Mouse (Mus musculus) forelimb bud, embryonic 11.5 days (tissue): ENCODE results near the gene Slc3a1.

Experiments
- DNase-seq: peaks from one replicate; pipeline ENCODE4 v3.0.0-alpha.2; 2012; ENCODE audit warnings: low read depth, low spot score

The Slc3a1 gene

GRCm38 (mm10) chr17:85037855-85038254, 9.7 kb downstream of the Slc3a1 start:
- no peak for DNase-seq

- no peak for DNase-seq
These were observed 10.1 kb downstream of the Slc3a1 start for GRCm38 (mm10) chr17:85038311-85038710.

- no peak for DNase-seq
These were observed 10.6 kb downstream of the Slc3a1 start for GRCm38 (mm10) chr17:85038761-85039160.

GRCm38 (mm10) chr17:85040913-85041312, 12.7 kb downstream of the Slc3a1 start:
- DNase-seq, result no peak

GRCm38 (mm10) chr17:85042419-85042818, 14.2 kb downstream of the Slc3a1 start:
- DNase-seq, result no peak

GRCm38 (mm10) chr17:85043404-85043816, 15.2 kb downstream of the Slc3a1 start:
- DNase-seq, result no peak

- DNase-seq, result no peak
These were observed 16.3 kb downstream of the Slc3a1 start for GRCm38 (mm10) chr17:85044466-85044865.

GRCm38 (mm10) chr17:85045160-85045559, 17.0 kb downstream of the Slc3a1 start:
- no peak for DNase-seq

GRCm38 (mm10) chr17:85048379-85048778, 20.2 kb downstream of the Slc3a1 start:
- no peak for DNase-seq

- DNase-seq, result no peak
These were observed 30.1 kb downstream of the Slc3a1 start for GRCm38 (mm10) chr17:85058276-85058675.

GRCm38 (mm10) chr17:85059136-85059535, 31.0 kb downstream of the Slc3a1 start:
- DNase-seq, result no peak

GRCm38 (mm10) chr17:85063560-85063959, 35.4 kb downstream of the Slc3a1 start:
- DNase-seq, result no peak

- DNase-seq, result no peak
These were observed 39.2 kb downstream of the Slc3a1 start for GRCm38 (mm10) chr17:85067331-85067730.

GRCm38 (mm10) chr17:85070658-85071057, 42.5 kb downstream of the Slc3a1 start:
- no peak for DNase-seq

- DNase-seq, result no peak
These were observed 43.1 kb downstream of the Slc3a1 start for GRCm38 (mm10) chr17:85071088-85071775.

GRCm38 (mm10) chr17:85072383-85072782, 44.2 kb downstream of the Slc3a1 start:
- no peak for DNase-seq

GRCm38 (mm10) chr17:85073214-85073613, 45.0 kb downstream of the Slc3a1 start:
- no peak for DNase-seq

GRCm38 (mm10) chr17:85074083-85074482, 45.9 kb downstream of the Slc3a1 start:
- no peak for DNase-seq

- DNase-seq, result no peak
These were observed 51.1 kb downstream of the Slc3a1 start for GRCm38 (mm10) chr17:85079276-85079675.

GRCm38 (mm10) chr17:85080781-85081180, 52.6 kb downstream of the Slc3a1 start:
- no peak for DNase-seq

GRCm38 (mm10) chr17:85085335-85085734, 57.2 kb downstream of the Slc3a1 start:
- no peak for DNase-seq

GRCm38 (mm10) chr17:85086501-85086900, 58.3 kb downstream of the Slc3a1 start:
- DNase-seq, result no peak

- no peak for DNase-seq
These were observed 59.4 kb downstream of the Slc3a1 start for GRCm38 (mm10) chr17:85087591-85087990.

GRCm38 (mm10) chr17:85088401-85088800, 60.2 kb downstream of the Slc3a1 start:
- no peak for DNase-seq
